Mouse (Mus musculus): ENCODE measurements around the gene Clstn2. TPM values are rescaled to one million over a fixed set of nuclear protein-coding genes. Genes with fewer than 3 reads are reported as not detected.

Clstn2 gene
- total and polyA plus RNA-seq, 3 experiments, result not detected

- Histone ChIP-seq H3K27me3 (replicated peaks) (no peaks in the 10 kb centered on the region), H3K79me2 (replicated peaks; ENCODE audit: control insufficient read depth, extremely low read depth, insufficient read depth, poor library complexity, severe bottlenecking) (no peaks in the 10 kb centered on the region), H3K9ac (ENCODE audit: insufficient read depth, low read depth) (no peak overlapping the region), H3K4me1 (ENCODE audit: control insufficient read depth in 1 of 2, insufficient read depth in 2 of 2) (no peaks in the 10 kb centered on the region), H3K4me3 (replicated peaks in 1 of 3; ENCODE audit: low read depth in 2 of 3, low read length in 2 of 3, poor library complexity in 1 of 3) (no peak overlapping the region), H3K36me3 (replicated peaks in 1 of 2; ENCODE audit: control insufficient read depth in 1 of 2, insufficient read depth in 1 of 2, low read length in 1 of 2) (no peaks in the 10 kb centered on the region), H3K4me2 (ENCODE audit: insufficient read depth, low read depth, poor library complexity, severe bottlenecking) (no peak overlapping the region), H3K9me3 (replicated peaks; ENCODE audit: low read length) (peaks cover 80% of the 10 kb centered on the region), H3K27ac (ENCODE audit: insufficient read depth, low read depth) (no peak overlapping the region)
- dilution Hi-C loops (cut with MboI; ENCODE audit: extremely low pct_ligation_motif_present, extremely low pct_unique_long_range_greater_than_20kb, low sequenced_read_pairs), result no loop called here
- no peak for DNase-seq (ENCODE audit: extremely low read depth)
- in situ Hi-C loops (cut with MboI; ENCODE audit: low pct_ligation_motif_present, low pct_unique_long_range_greater_than_20kb, low sequenced_read_pairs), result no loop called here
- TF ChIP-seq EP300 (IDR thresholded peaks at IDR 0.05; ENCODE audit: low read length), result no peak
- TF ChIP-seq CTCF (conservative IDR thresholded peaks at IDR 0.05 in 1 of 2, IDR thresholded peaks at IDR 0.05 in 1 of 2; ENCODE audit: low read depth in 2 of 2, low read length in 2 of 2), result no peak
- no peak for TF ChIP-seq NRF1 (IDR thresholded peaks at IDR 0.05; ENCODE audit: low read depth, low read length)
- no peak for TF ChIP-seq SIN3A (IDR thresholded peaks at IDR 0.05; ENCODE audit: low read length)
- TF ChIP-seq HCFC1 (IDR thresholded peaks at IDR 0.05; ENCODE audit: low read depth, low read length), result no peak
- no peak for TF ChIP-seq PAX5 (IDR thresholded peaks at IDR 0.05; ENCODE audit: low read length)
- TF ChIP-seq KAT2A (IDR thresholded peaks at IDR 0.05; ENCODE audit: insufficient replicate concordance, low read length), result no peak
- no peak for TF ChIP-seq E2F4 (IDR thresholded peaks at IDR 0.05; ENCODE audit: insufficient replicate concordance, low read depth, low read length)
- no peak for TF ChIP-seq MAX (IDR thresholded peaks at IDR 0.05; ENCODE audit: low read length)
- TF ChIP-seq JUN (IDR thresholded peaks at IDR 0.05; ENCODE audit: insufficient read depth, low read depth, low read length), result no peak
- no peak for TF ChIP-seq BHLHE40 (IDR thresholded peaks at IDR 0.05; ENCODE audit: low read depth, low read length)
- no peak for TF ChIP-seq MAZ (IDR thresholded peaks at IDR 0.05; ENCODE audit: low read depth, low read length)
- no peak for TF ChIP-seq SMC3 (IDR thresholded peaks at IDR 0.05; ENCODE audit: low read depth, low read length)
- TF ChIP-seq TBP (conservative IDR thresholded peaks at IDR 0.05; ENCODE audit: low read depth, low read length), result no peak
Measured at GRCm38 (mm10) chr9:97534196-97534595, 498.8 kb downstream of the Clstn2 start.

GRCm38 (mm10) chr9:97533306-97533705, 499.7 kb downstream of the Clstn2 start:
- no peak for DNase-seq (ENCODE audit: extremely low read depth)
- Histone ChIP-seq H3K27ac (ENCODE audit: insufficient read depth, low read depth) (no peak overlapping the region), H3K4me2 (ENCODE audit: insufficient read depth, low read depth, poor library complexity, severe bottlenecking) (no peak overlapping the region), H3K9me3 (replicated peaks; ENCODE audit: low read length) (peaks cover 80% of the 10 kb centered on the region), H3K36me3 (replicated peaks in 1 of 2; ENCODE audit: control insufficient read depth in 1 of 2, insufficient read depth in 1 of 2, low read length in 1 of 2) (no peaks in the 10 kb centered on the region), H3K79me2 (replicated peaks; ENCODE audit: control insufficient read depth, extremely low read depth, insufficient read depth, poor library complexity, severe bottlenecking) (no peaks in the 10 kb centered on the region), H3K4me1 (ENCODE audit: control insufficient read depth in 1 of 2, insufficient read depth in 2 of 2) (no peaks in the 10 kb centered on the region), H3K9ac (ENCODE audit: insufficient read depth, low read depth) (no peak overlapping the region), H3K27me3 (replicated peaks) (no peaks in the 10 kb centered on the region), H3K4me3 (replicated peaks in 1 of 3; ENCODE audit: low read depth in 2 of 3, low read length in 2 of 3, poor library complexity in 1 of 3) (no peak overlapping the region)
- no peak for TF ChIP-seq POLR2AphosphoS2 (IDR thresholded peaks at IDR 0.05; ENCODE audit: low read depth, low read length)
- no peak for TF ChIP-seq SIN3A (IDR thresholded peaks at IDR 0.05; ENCODE audit: low read length)
- no peak for TF ChIP-seq RAD21 (IDR thresholded peaks at IDR 0.05; ENCODE audit: low read depth, low read length)
- TF ChIP-seq PAX5 (IDR thresholded peaks at IDR 0.05; ENCODE audit: low read length), result no peak
- no peak for TF ChIP-seq MXI1 (IDR thresholded peaks at IDR 0.05; ENCODE audit: low read depth, low read length)
- no peak for TF ChIP-seq JUN (IDR thresholded peaks at IDR 0.05; ENCODE audit: insufficient read depth, low read depth, low read length)
- no peak for TF ChIP-seq TCF12 (IDR thresholded peaks at IDR 0.05; ENCODE audit: low read depth, low read length)
- TF ChIP-seq TBP (conservative IDR thresholded peaks at IDR 0.05; ENCODE audit: low read depth, low read length), result no peak
- no peak for TF ChIP-seq ZKSCAN1 (IDR thresholded peaks at IDR 0.05; ENCODE audit: borderline replicate concordance, low read depth, low read length)
- TF ChIP-seq RCOR1 (conservative IDR thresholded peaks at IDR 0.05; ENCODE audit: low read depth, low read length), result no peak
- TF ChIP-seq IRF4 (IDR thresholded peaks at IDR 0.05; ENCODE audit: low read depth, low read length), result no peak
- no peak for TF ChIP-seq ZC3H11A (IDR thresholded peaks at IDR 0.05; ENCODE audit: low read depth, low read length)
- TF ChIP-seq JUND (conservative IDR thresholded peaks at IDR 0.05; ENCODE audit: low read depth, low read length), result no peak
- TF ChIP-seq EP300 (IDR thresholded peaks at IDR 0.05; ENCODE audit: low read length), result no peak
- no peak for TF ChIP-seq POLR2A (IDR thresholded peaks at IDR 0.05; ENCODE audit: low read depth, low read length)
- TF ChIP-seq CHD2 (IDR thresholded peaks at IDR 0.05; ENCODE audit: low read length), result no peak
- TF ChIP-seq NRF1 (IDR thresholded peaks at IDR 0.05; ENCODE audit: low read depth, low read length), result no peak
- TF ChIP-seq MEF2A (IDR thresholded peaks at IDR 0.05; ENCODE audit: borderline replicate concordance, low read depth, low read length), result no peak
- in situ Hi-C loops (cut with MboI; ENCODE audit: low pct_ligation_motif_present, low pct_unique_long_range_greater_than_20kb, low sequenced_read_pairs) (no loop called here), dilution Hi-C loops (cut with MboI; ENCODE audit: extremely low pct_ligation_motif_present, extremely low pct_unique_long_range_greater_than_20kb, low sequenced_read_pairs) (no loop called here)

All from CH12.LX (cell line).